Mouse (Mus musculus): ENCODE results near the gene Tcfl5. TPM values are rescaled to one million over a fixed set of nuclear protein-coding genes. Genes with fewer than 3 reads are reported as not detected.

Gene Tcfl5
- polyA plus RNA-seq (2012; rRNA removed): not detected in 2 replicates

- no peak for DNase-seq (ENCODE audit: low read depth, low spot score)
- 37% methylated on average over 50 of the region's 56 CpGs for WGBS
Measured at GRCm38 (mm10) chr2:180642555-180643260, at the start of gene Tcfl5. Gene Tcfl5, minus strand, starts transcription at chr2:180642708.

DNA sequence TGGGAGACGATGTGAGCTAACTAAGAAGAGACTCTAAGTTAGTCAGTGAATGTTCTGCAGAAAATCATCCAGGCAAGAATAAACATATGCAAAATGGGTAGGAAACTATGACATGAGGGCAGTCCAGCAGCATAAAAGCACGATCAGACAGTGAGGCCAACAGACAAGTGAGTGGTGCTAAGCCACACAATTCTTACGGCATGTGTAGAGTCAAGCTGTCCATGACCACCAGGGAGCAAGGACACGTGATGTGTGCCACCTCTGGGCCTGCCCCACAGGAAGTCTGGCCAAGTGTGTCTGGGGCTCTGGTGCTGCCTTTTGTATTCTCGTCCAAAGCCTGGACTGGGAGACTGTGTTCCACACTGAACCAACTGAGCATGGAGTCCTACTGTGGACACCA, 47.3 kb upstream of the Tcfl5 start:
- DNase-seq (ENCODE audit: low read depth, low spot score): no peak
- WGBS: 76% methylated on average over 5 of the region's 5 CpGs

- no peak for DNase-seq (ENCODE audit: low read depth, low spot score)
- WGBS: 87% methylated on average over 4 of the region's 4 CpGs
Measured at GRCm38 (mm10) chr2:180684031-180684430, 41.5 kb upstream of the Tcfl5 start.

DNA sequence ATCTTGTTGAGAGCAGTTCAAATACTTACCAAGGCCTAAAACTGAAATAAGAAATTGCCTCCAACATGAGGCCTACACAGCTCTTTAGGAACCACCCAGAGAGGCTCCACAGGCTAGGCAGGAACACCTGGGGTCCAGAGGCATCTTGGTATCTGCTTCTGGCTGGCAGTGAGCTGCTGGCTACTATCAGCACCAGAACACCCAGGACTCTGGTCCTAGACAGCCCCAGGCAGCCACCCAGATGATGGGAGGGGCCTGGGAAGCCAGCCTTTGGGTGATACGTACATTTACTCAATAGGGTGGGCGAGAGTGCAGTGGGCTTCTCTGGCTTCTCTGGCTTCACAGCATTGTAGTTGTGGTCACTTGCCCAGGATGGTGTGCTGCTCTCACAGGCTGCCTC, 41.0 kb upstream of the Tcfl5 start:
- DNase-seq (ENCODE audit: low read depth, low spot score): no peak
- WGBS: 84% methylated on average over 2 of the region's 2 CpGs

- 55% methylated on average over 2 of the region's 2 CpGs for WGBS
- no peak for DNase-seq (ENCODE audit: low read depth, low spot score)
Measured at GRCm38 (mm10) chr2:180681225-180681624, 38.7 kb upstream of the Tcfl5 start.

DNA sequence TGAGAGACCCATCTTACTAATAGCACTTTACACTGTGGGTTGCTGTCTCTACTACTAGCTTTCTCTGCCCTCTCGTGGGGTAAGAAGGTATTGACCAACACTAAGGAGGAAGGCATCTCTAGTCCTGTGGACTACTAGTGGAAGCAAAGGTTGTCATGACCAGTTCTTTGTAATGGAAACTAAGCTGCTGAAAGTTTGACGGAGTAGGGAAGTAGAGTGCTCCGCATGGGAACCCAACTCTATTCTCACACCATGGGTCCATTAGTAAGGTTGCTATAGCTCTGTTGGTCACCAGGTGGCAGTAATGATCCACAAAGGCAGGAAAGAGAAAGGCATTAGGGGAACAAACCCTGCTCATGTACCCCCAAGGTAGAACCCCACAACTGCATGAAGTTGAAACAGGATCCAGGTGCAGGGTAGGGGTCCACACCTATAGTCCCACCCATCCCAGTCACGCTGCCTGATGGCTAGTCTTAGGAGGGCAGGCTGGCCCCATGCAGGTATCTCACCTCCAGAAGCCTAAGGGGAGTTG, 36.2 kb upstream of the Tcfl5 start:
- 12% methylated on average over 4 of the region's 4 CpGs for WGBS
- peak; percentile 43 for DNase-seq (ENCODE audit: low read depth, low spot score)

GRCm38 (mm10) chr2:180676706-180677105, 34.2 kb upstream of the Tcfl5 start:
- WGBS: 43% methylated on average over 2 of the region's 2 CpGs
- DNase-seq (ENCODE audit: low read depth, low spot score): no peak

GRCm38 (mm10) chr2:180662008-180662407, 19.5 kb upstream of the Tcfl5 start:
- 86% methylated on average over 4 of the region's 4 CpGs for WGBS
- DNase-seq (ENCODE audit: low read depth, low spot score): no peak

DNA sequence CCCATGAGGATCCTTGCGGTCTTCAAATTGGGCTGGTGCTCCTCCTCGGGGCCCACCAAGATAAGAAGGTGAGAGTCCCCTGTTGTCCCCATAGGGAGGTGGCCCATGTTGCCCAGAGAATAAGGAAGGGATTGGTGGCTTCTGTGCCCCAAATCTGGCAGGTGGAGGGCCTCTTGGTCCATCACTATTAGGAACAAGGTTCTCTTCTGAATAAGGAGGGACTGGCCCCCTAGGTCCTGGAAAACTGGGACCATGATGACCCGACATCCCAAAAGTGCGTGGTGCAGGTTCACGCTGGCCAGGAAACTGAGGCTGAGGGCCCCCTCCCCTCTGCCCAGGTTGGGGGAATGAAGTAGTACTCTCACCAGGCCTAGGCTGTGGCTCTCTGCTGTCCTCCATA, 18.0 kb upstream of the Tcfl5 start:
- DNase-seq (ENCODE audit: low read depth, low spot score): no peak
- 96% methylated on average over 5 of the region's 5 CpGs for WGBS

DNA sequence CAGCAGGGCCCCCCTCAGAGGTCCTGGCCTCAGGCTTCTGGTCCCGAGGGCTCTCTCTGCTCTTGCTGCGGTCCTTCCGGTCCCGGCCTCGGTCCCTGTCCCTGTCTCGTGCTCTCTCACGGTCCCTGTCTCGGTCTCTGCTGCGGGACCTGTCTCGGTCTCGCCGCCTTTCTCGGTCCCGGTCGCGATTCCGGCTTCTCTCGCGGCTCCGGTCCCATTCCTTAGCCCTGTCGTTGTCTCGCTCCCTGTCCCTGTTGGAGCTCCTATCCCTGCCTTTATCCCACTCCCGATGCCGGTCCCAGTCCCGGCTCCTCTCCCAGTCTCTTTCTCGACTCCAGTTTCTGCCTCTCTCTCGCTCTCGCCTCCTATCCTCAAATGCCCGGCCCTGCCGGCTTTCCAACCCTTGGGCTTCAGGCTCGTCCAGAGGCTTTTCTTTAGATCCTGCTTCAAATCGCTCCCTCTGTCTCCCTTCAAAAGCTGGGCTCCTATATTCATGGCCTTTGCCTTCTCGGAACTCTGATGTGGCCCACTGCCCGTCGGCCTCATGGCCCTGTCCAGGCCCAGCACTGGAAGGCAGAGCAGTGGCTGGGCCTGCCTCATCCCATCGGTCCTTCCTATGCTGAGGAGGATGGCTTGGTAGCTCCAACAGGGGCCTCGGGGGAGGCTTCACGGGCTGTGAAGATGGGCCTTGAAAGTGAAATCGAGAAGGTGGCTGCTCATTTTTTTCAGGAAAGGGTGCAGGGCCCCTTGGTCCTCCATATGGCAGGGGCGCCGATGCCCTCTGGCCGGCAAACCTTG, 17.0 kb upstream of the Tcfl5 start:
- 37% methylated on average over 42 of the region's 42 CpGs for WGBS
- DNase-seq (ENCODE audit: low read depth, low spot score): no peak

DNA sequence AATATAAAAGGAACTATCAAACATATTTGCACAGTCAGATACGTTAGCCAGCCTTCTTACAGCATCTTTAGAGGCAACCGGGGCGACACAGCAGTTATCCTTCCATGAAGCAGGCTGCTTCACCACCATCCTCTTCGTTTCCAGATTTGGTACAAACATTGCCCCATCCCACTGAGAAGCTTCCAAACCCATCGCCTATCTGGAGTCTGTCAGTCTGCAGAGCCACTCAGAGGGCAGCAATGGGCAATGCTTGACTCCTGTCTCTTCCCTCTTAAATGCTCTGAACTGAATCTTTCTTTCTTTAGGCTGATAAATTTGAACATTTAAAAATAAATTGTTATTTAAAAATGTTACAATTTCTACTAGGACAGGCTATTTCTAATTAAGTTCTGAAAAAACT, 15.9 kb upstream of the Tcfl5 start:
- 91% methylated on average over 5 of the region's 5 CpGs for WGBS
- no peak for DNase-seq (ENCODE audit: low read depth, low spot score)

GRCm38 (mm10) chr2:180657394-180658013, 15.0 kb upstream of the Tcfl5 start:
- DNase-seq (ENCODE audit: low read depth, low spot score): peak; percentile 42

GRCm38 (mm10) chr2:180655150-180655549, 12.6 kb upstream of the Tcfl5 start:
- no peak for DNase-seq (ENCODE audit: low read depth, low spot score)
- 50% methylated on average over 6 of the region's 6 CpGs for WGBS

More at GRCm38 (mm10) chr2:180657394-180658013, 15.0 kb upstream of the Tcfl5 start:
- WGBS: 78% methylated on average over 4 of the region's 4 CpGs

DNA sequence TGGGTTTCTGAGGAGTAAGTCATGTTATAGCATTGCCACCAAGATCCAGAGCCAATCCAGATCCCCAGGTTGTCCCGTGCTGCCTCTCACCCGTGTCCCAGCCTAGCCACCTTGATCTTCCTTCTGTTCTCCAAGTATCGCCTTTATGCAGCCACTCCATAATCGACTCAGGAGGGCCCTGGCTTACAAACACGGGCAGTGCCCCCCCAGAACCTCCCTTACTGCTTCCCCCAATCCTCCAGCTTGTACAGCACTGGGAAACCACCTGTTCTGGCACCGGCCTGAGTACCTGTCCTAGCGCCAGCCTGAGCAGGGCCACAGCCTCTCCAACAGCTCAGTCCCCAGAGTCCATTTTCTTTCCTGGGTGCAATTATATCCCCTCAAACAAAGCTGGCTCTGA, 12.2 kb upstream of the Tcfl5 start:
- DNase-seq (ENCODE audit: low read depth, low spot score): no peak
- 74% methylated on average over 7 of the region's 7 CpGs for WGBS

- DNase-seq (ENCODE audit: low read depth, low spot score): no peak
Measured at GRCm38 (mm10) chr2:180646841-180647240, 4.3 kb upstream of the Tcfl5 start.

DNA sequence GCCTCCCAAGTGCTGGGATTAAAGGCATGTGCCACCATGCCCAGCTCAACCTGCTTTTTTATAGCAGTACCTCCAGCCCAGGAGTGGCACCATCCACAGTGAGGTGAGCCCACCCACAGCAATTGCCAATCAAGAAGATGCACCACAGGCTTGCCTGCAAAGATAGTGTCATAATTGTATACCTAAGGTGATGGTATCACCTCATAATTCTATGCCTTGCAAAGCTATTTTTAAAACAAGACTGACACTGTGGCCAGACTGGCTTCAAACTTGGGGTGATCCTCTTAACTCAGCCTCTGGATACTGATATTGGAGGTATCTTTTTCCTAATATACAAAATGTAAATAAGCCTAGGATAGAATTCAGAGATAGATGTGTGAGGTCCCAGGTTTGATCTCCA, 1.1 kb upstream of the Tcfl5 start:
- no peak for DNase-seq (ENCODE audit: low read depth, low spot score)

DNA sequence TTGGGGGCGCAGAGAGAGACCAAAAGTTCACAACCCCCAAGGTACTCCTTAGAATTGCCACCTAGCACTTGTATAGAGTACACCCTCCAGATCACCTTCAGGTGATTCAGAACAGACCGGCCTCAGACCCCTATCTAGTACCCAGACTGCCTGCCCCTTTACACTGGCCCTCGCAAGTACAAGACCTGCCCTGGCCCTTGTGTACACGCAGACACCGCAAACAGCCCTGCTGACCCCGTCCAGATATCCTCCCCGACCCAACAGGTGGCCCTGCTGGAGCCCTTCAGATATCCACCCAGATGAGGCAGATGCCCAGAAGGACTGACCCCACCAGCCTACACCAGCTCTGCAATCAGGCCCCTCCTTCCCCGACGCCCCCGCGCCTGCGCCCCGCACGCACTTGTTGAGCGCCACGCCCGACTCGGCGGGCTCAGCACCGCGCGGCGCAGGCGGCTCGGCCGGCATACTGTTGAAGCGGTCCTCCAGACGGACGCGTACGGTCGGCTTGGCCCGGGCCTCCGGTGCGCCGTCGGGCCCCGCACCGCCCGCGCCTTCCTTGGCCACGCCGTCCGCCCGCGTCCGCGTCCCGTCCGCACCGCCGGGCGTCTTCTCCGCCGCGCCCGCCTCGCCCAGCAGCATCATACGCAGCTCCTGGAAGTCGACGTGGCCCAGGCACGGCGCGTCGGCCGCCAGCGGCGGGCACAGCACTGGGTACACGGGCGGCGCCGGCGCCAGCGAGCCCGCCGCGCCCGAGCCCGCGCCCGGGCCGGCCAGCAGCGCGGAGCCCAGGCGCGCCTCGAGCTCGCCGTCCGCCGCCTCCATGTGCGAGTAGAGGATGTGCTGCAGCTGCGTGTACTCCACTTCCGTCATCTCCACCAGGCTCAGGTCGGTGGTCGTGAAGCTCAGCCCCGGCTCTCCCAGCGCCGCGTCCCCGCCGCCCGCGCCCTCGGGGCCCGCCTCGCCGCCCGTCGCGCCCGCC, 643 bp downstream of the Tcfl5 start:
- 9% methylated on average over 109 of the region's 112 CpGs for WGBS
- no peak for DNase-seq (ENCODE audit: low read depth, low spot score)

DNA sequence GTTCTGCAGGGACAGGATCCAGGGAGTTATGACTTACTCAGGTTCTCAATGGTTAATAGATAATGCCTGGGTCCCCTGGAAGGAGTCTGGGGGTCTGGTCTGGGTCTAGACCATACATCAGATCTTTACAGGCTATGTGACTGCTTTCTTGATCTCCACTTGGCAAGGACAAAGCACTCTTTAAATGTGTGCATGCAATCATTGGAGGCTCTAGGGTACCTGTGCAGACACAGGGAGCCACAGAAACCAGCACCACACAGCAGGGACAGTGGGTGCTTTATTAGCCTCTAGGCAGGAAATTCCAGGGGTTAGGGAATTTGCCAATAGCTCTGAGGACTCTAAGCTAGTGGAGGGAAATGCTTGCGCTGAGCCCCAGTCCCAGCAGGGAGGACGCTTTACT, 30.6 kb downstream of the Tcfl5 start:
- 61% methylated on average over 2 of the region's 2 CpGs for WGBS
- DNase-seq (ENCODE audit: low read depth, low spot score): no peak

GRCm38 (mm10) chr2:180610283-180610682, 32.2 kb downstream of the Tcfl5 start:
- no peak for DNase-seq (ENCODE audit: low read depth, low spot score)
- WGBS: 29% methylated on average over 4 of the region's 4 CpGs

Data from large intestine, adult 2 months (tissue).